Mouse (Mus musculus): ENCODE results near the gene Asb15.

Gene Asb15

DNA sequence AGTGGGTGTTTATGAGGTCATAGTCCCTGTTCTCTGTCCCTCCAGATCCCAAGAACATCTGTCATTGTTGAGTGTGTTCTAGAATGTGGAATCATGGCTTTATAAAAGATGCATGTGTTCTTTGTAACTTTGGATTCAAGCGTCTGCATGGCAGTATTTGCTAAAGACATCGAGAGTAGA lies at the start of gene Asb15:
TSS of gene Asb15 (plus strand) at position 81 of the 180 bp plus-strand sequence.
- no peak for DNase-seq (ENCODE audit: low read depth, low spot score)

DNA sequence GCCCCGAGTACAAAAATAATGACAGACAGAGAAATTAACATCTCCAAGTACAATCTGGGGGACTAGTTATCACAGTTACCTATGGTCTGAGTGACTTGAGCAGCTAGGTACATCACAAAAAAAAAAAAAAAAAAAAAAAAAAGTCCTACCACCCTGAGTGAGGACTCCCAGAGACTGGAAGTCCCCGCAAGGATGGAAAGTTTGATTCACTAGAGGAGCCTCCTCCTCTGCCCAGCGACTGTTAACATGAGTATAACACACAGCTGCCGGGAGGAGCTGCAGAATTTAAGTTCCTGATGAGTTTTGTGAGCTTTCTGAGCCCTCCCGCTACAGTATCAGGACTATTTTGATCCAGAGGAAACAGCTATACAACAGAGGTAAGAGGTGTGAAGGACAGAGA lies 41.4 kb upstream of the Asb15 start:
- no peak for DNase-seq (ENCODE audit: low read depth, low spot score)

DNA sequence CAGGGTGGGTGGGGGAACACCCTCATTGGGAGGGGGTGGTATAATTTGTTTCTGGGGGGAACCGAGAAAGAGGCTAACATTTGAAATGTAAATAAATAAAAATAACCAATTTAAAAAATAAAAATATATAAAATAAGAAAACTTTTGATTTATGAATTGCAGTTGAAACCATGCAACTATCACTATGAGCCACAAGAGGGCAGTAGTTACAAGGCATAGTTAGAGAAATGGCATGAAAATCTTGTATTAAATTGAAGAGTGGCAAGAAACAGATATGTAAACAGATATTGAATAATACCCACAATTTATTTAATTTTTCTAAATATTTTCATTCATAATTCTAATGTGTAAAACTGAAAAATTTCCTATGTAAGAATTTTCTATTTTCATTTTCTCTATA lies 37.6 kb upstream of the Asb15 start:
- peak; percentile 13 for DNase-seq (ENCODE audit: low read depth, low spot score)

DNA sequence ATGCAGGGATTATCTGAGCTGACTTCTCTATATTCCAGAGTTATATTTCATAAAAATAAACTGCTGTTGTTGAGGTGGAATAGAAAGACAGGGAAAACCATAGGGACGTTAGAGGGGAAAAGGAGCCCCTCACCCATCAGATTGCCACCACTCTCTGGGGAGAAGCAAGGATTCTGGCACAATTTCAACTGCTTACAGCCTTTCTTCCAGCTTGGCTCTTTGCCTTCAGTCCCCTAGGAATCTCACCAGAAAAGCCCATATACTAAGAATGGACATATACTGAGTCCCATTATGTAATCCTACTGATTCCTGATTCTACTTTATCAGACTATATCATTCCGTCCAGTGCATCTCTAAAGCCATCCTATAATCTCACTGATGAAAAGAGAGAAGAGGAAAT lies 23.8 kb upstream of the Asb15 start:
- no peak for DNase-seq (ENCODE audit: low read depth, low spot score)

DNA sequence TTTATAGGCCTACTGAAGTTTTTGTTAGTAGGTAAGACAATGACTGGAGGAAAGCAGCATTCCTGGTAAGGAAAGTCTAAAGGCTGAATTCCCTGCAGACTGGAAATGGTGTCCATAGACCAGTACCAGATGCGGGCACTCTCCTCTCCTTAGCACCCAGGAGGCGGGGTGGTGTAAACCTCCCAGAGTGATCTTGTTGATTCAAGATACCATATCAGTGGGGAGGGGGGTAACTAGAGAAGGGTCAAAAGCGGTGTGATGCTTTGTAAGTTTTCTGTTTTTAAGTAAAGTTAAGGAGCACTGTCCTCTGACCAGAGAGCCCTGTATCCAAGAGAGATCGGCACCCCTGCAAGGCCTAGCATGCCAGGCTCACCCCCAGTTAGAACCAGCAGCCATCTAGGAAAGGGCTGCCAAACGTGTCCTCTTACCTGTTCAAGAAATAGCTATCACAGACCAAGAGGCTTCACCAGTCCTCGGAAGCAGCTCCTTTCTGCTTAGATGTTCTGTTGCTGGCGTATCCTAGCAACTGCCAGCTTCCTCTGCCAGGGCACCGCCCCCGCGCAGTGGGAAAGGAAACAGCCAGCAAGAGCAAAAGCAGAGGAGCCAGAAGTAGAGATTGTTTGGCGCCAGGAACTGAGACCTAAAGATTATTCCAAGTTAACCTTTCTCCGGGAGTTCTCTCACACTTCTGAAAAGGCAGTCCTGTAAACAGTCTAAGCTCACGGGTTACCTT lies 13.2 kb upstream of the Asb15 start, which contains the start of gene Iqub:
TSS of gene Iqub (minus strand) at position 516 of the 733 bp plus-strand sequence.
- peak; percentile 59 for DNase-seq (ENCODE audit: low read depth, low spot score)

DNA sequence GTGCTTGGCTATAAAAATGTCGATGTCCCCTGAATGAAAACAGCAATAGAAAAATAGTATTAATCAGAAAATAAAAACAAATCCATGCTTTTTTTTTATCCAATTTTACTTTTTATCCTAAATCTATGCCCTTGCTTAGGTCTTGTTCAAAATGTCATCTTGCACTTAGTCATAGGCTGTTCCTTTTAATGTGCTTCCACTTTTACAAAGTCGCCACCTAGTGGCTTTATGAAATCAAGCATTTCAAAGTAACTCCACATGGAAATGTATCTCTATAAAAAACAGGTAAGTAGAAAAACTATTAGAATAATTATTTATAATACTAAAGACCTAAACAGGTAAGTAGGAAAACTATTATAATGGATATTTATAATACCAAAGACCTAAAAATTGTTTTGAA lies 11.7 kb upstream of the Asb15 start:
- DNase-seq (ENCODE audit: low read depth, low spot score) = peak; percentile 44

DNA sequence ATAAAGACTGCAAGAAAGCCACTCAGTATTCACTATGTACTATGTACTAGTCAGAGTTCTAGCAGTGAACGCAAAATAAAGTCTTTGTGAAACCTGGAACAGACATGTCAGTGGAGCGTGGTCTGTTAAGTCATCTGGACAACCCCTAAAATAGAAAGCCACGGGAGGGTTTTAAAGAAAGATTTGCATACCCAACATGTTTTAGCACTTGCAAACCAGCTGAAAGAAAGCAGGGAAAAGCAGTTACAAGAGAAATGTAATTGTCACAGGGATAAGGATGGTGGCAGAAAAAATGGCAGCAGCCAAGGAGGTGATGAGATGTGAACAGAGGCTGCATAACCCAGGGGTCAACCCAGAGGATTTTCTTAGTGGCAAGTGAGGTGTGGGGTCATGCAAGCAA lies 2.2 kb upstream of the Asb15 start:
- DNase-seq (ENCODE audit: low read depth, low spot score) = no peak

DNA sequence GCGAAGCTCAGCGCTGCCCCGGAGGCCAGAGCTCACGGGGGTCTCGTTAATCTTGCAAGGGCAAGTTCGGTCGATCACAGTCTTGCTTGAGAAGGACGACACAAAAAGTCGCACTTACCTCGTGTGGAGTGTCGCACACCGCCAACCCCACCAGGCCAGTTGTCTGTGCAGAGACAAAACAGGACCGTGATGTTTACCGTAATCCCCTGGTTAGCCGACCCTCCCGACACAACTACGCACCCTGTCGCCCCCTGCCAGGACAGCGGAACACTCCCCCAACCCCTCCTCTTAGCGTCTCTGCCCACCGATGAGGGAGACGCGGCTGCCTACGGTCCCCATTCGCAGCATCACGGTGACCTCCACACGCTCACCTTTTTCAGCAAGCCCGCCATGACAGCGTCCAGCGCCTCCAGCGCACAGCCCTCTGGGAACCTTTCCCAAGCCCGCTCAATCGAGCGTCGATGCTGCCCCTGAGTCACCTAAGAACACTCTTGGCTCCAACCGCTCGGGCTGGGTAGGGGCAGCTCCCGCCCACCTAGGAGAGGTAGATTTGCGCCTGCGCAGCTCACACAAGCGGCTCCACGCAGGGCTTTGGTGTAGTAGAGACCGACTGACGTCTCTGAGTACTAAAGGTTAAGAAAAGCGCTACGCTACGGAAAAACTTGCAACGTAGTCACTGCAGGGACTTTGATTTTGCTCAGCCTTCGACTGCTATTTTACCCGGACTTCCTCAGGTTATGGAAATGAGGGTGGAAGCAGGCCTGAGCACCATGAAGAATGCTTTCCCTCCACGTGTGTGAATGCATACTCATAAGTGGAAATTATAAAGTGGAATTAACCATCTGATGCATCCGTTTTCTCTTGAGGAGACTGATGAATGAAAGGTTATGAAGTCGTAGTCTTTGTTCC lies 535 bp upstream of the Asb15 start, which contains the start of gene Ndufa5:
TSS of gene Ndufa5 (minus strand) at position 859 of the 909 bp plus-strand sequence.
- peak; percentile 98 for DNase-seq (ENCODE audit: low read depth, low spot score)

DNA sequence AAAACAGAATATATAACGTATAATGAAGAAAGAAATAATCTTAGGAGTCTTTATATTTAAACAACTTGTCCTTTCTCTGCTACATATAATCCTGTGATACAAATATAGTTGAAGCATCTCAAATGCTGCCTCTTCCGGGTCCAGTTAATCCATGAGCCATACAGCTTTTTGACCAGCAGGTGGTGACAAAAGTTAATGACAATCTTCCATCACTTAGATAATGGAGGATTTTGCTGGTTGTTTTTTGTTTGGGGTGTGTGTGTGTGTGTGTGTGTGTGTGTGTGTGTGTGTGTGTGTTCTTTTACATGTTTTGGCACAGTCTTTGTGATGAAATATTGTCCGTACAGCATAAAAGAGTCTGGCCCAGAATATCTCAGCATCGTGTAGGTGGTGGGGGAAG lies 2.2 kb downstream of the Asb15 start:
- DNase-seq (ENCODE audit: low read depth, low spot score) = peak; percentile 62

DNA sequence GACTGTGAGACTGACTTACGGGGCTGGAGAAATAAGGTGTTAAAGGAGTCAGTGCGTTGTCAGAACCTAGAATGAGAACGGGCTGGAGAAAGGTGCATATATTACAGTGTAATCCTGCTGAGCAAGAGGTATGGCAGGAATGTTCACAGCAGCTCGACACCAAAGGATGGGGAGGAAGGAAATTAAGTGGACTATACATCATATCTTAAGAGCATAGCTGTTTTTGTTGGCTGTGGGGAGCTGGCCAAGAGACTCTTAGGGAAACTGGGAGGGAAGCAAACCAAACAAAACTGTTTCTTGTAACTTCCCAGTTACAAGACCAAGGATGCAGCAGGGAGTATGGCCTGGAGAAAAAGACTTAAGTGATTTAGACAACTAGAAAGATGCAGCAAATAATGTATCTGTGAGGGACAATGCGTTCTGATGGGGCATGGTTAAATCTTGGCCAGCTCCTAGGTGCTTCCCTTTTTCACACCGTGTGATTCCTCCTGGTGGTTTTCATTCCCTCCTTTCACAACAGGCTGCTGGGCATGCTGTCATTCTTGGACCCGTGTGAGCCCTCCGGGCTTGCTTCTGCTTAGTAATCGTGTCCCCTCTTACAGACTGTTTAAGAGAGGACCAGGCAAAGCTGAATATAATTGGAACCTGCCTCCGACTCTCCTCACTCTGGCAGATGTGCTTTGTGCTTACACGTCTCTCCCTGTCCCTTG lies 2.9 kb downstream of the Asb15 start:
- no peak for DNase-seq (ENCODE audit: low read depth, low spot score)

DNA sequence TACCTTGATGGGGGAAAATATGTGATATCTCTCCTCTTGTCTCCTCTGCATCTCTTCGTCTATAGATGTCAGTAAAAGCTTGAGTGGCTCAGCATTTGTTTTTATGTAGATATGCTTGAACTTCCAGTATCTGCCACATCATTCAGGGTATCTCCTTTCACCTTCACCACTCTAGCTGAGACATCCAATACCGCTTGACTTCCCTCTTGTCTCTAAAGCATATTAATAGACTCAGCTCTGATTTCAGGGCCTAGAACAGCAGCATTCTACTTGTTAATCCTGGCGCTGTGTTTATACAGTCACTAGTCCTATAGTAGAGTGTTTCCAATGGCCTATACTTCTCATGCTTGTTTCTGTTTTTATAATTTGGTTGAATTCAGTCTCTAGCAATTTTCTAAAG lies 4.9 kb downstream of the Asb15 start:
- no peak for DNase-seq (ENCODE audit: low read depth, low spot score)

DNA sequence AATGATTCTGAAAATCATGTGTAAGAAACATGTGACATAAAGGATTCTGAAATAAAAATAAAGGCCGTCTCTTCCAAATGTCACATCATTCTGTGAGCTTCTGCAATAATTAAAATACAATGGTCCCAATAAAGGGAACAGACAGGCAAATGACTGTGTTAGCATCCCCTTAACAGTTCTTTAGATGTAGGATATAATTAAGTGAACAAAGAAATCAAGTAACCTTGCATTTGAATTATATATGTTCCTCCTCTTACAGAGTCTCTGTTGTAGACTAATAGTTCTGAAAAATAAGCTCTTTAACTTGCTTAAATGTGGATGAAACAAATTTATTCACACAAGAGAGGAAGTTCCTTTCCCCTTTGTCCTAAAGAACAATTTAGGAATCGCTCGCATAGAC lies 10.5 kb downstream of the Asb15 start:
- no peak for DNase-seq (ENCODE audit: low read depth, low spot score)

DNA sequence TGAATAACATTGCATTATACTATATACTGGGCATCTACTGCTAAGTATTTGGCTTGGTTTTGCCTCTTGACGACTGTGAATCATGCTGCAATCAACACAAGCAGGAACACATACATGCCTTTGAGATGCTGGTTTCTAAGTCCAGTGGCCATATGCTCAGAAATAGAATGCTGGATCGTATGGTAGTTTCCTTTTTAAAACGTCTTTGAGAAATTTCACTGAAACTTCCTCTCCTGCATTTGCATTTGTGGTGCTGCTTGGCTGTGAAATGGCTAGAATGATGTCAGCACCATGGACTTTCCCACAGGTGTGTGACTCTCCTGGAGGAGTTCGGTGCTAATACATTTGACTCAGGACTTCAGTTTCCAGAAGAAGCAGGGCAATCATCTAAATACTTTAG lies 12.2 kb downstream of the Asb15 start:
- no peak for DNase-seq (ENCODE audit: low read depth, low spot score)

DNA sequence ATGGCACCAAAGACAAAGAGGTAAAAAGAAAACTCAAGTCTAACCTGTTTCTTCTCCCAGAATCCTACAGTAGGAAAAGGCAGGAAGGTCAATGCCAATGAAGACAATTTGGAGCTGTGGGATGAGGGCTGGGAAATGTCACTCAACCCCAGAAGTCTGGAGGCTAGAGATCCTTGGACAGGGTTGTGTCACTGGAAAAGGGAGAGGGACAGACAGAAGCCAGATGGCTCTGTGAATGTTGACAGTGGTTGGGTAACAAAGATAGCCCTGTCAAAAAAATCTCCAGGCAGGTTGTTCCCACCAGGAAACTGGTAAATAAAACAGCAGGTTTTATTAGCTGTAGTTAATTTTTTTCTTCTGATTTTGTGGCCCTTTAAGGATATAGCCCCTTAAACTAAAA lies 14.4 kb downstream of the Asb15 start:
- no peak for DNase-seq (ENCODE audit: low read depth, low spot score)

DNA sequence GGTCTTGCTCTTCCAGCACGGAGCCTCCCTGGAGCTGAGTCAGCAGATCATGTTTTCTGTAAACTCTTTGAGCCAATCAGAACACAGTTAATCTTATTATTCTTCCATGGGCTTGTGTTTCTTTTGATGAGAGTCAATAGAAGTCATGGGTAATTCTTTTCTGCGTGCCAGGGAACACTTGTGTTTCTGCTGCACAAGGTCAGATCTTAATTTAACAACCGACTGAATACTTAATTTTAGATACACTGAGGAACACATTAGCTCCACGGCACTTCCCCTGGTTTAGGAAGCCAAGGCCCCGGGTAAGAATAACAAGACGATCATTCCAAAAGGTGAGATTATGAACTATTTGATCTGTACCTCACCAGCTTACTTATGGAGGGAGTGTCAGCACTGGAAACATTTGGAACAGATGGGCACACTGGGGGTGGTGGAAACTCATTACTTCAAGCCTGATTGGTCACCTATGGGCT lies 15.2 kb downstream of the Asb15 start:
- no peak for DNase-seq (ENCODE audit: low read depth, low spot score)

DNA sequence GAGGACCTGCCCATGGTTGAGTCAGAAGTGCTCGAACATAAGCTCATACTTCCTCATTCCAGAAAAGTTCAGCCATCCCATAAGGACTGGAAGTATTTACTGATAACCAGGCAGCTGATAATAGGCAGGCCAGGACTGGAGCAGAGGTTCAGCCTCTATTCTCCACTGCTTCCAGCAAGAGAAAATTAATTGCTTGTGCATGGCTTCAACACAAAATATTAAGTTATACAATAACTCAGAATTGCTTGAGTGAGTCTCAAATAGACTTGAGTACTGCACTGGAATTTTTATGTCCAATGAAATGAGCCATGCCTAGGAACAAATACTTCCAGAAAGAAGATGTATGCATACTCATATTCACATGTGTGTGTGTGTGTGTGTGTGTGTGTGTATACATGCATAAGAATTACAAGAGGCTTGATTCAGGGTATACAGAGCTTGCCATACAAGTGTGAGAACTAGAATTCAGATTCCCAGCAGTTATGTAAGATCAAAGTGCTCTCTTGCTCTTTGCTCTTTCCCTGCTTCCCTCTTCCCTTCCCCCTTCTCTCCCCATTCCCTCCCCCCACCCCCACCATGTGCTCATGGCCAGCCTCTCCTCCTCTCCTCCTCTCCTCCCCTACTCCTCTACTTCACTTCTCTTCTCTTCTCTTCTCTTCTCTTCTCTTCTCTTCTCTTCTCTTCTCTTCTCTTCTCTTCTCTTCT lies 18.9 kb downstream of the Asb15 start:
- DNase-seq (ENCODE audit: low read depth, low spot score) = no peak

DNA sequence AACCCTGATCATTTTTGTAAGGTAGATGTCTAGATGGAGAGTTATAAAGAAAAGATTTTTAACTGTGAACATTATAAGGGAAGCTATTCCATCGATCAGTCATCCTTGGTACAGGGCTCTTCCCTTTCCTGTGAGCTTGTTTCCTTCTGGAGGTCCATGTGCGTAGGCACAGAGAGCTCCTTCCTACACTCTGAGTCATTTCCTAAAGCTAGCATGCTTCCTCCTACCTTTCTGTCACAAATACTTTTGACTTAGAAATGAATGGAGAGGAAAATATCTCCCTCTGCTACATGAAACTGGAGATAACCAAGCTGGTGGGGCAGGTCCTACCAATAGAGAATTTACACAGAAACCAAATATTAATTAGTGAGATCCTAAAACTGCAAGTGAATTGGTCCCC lies 21.9 kb downstream of the Asb15 start:
- no peak for DNase-seq (ENCODE audit: low read depth, low spot score)

DNA sequence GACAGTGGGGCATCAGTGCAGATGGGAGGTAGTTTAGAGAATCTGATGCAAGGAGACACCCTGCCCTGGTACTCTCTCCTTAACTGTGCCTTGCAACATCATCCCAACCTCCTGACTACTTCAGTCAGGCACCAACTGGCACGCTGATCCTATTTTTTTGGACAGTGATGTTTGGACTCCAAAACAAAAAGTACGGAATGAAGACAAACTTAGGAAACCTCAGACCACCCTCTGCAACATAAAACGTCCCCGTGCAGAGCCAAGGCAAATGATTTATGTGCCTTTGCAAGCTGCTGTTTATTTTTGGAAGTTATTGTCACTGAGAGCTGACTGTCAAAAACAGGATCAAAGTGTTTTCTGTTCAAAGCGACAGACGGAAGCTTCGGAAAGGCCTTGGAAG lies 24.1 kb downstream of the Asb15 start:
- DNase-seq (ENCODE audit: low read depth, low spot score) = no peak

DNA sequence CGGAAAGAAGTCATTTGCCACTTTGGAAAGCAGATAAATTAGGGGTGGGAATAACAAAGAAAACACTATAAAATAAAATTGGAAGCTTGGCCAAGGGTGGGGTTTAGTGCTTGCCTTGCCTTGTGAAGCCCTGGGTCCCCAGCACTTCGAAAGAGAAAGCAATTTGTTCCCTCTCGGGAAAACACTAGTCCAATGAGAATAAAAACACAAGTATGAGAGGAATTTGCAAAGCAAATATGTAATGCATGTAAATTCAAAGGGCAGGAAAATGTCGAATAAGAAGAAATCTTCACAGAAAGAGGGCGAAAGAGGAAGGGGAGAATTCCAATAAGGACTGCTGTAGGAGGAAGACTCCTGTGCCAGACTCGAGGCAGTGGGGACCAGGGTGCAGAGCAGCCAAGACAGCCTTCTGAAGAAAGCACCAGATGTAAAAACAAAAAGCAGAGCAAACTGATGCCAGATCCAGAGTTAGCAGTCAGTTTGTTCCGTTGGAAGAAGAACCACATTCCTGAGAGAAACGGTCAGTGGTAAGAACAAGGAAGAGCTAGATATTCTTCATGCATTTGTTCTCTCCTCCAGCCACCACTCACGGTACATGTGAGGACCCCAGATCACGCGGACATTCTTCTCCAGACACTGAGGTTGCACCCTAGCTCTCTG lies 26.6 kb downstream of the Asb15 start:
- no peak for DNase-seq (ENCODE audit: low read depth, low spot score)

DNA sequence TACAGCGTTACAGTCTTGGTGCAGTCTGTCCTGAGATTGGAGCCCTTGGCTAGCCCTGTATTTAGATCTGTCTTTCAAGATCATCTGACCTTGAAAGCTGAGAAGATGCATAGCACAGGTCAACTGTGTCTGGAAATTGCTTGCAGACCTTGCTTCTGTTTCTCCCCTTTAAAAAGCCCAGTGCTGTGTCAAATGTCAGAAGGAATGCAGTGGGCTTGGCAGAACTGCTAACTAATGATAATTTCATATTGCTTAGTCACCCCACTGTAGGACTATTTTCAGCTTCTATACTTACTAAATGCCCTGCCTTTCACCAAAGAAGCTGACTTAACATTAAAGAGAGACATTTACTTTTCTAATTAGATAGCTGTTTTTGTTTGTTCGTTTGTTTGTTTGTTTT lies 27.5 kb downstream of the Asb15 start:
- no peak for DNase-seq (ENCODE audit: low read depth, low spot score)

DNA sequence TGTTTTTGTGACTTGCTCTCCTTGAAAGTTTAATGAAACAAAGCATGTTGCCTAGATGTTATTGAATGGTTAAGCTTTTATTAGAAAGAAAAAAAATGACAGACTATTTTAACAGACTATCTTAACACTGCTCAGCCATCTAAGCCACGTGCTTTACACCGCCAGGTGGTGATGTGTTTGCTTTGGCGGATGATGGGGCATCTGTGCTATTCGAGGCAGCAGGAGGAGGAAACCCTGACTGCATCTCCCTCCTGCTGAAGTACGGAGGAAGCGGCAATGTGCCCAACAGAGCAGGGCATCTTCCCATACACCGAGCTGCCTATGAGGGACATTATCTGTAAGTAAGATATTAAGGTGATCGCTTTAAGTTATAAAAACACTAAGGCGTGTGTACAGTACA lies 36.1 kb downstream of the Asb15 start:
- DNase-seq (ENCODE audit: low read depth, low spot score) = no peak
